Mouse (Mus musculus): ENCODE data around the gene Zfp593. TPM values are rescaled to one million over a fixed set of nuclear protein-coding genes. Genes with fewer than 3 reads are reported as not detected.

Gene Zfp593
- total and polyA plus RNA-seq, 2 experiments from 2014 or later = 4.2 to 5.4 TPM

DNA sequence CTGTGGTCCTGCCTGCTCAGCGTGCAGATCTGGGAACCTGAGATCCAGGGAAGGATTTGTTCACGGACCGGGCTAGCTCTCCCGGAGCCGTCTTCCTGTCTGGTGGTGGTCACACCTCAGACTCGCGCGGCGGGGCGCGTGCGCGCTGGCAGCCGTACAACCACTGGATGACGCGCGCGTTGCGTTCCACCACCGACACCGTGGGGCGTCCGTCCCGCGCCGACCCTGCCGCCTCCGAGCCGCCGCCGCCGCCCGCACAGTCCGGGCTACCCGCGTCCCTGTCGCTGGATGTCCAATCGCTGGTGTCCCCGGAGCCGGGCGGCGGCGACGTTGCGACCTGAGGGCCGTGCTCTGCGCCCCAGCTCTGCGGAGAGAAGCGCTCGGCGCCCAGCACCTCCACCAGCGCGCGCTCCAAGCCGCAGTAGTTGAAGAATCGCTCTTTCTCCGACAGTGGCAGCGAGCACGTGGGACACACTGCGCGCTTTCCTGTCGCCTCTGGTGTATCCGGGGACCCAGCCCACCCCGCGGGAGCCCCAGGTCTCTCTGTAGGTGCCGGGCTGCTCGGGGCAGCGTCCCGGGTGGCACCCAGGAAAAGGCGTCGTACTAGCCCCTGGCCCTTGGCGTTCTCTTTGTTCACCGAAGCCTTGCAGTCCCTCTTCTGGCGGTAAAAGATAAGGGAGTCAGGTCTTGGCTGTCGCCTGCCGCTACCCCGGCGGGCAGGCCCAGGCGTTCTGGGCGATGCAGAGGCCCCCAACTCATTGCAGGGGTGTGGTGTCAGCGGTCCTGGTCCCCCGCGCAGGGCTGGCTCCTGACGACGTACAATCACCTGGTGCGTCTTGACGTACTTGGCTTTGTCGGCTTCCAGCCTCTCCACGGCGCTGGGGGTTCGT is 6.1 kb upstream of the Zfp593 start:
- no peaks in the 10 kb centered on the region for H3K9me3 ChIP-seq (replicated peaks; ENCODE audit: control insufficient read depth, low read length)
- peak overlapping the region; percentile 79 for H3K4me2 ChIP-seq (ENCODE audit: low read depth, low read length)
- WGBS = under 1% methylated on average over 85 of the region's 91 CpGs
- TF ChIP-seq CTCF (IDR thresholded peaks at IDR 0.05; ENCODE audit: low read depth) (no peak), EP300 (IDR thresholded peaks at IDR 0.05; ENCODE audit: low read depth) (no peak)
- no peak; the same call in 1 of the 2 replicates for ATAC-seq (ENCODE audit: insufficient read depth, low read depth)
- H3K36me3 ChIP-seq (replicated peaks; ENCODE audit: control insufficient read depth, insufficient read depth, low read length) = no peaks in the 10 kb centered on the region
- H3K4me1 ChIP-seq (ENCODE audit: control insufficient read depth, insufficient read depth) = peaks cover 21% of the 10 kb centered on the region; the same call in 1 of the 2 replicates
- no peak overlapping the region for H3K27ac ChIP-seq (ENCODE audit: low read depth)
- H3K27me3 ChIP-seq (ENCODE audit: control insufficient read depth, insufficient read depth, low read length) = peaks cover 46% of the 10 kb centered on the region
- no peak for DNase-seq (ENCODE audit: low spot score)
- peak overlapping the region; percentile 38 for H3K4me3 ChIP-seq (ENCODE audit: low read depth, low read length)
- H3K9ac ChIP-seq (replicated peaks; ENCODE audit: low read depth, low read length) = peak overlapping the region; percentile 4; the same call in 1 of the 2 replicates

DNA sequence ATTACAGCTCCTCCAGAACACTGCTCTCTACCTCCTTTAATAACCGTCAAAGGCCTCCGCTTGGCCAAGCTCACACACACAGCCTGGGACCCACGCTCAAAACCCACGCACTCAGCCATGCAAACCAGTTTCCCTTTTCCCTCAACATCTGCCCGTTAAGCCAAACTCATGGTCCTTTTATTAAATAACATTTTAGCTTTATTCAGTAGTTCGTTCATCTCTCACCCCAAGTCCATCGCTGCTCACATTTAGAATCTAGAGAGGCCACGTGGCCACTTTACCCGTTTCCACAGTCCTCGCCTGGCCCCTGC is 5.5 kb upstream of the Zfp593 start:
- 21% methylated on average over 10 of the region's 10 CpGs for WGBS
- Histone ChIP-seq H3K9me3 (replicated peaks; ENCODE audit: control insufficient read depth, low read length) (no peaks in the 10 kb centered on the region), H3K4me1 (ENCODE audit: control insufficient read depth, insufficient read depth) (peaks cover 18% of the 10 kb centered on the region; the same call in 1 of the 2 replicates), H3K4me3 (ENCODE audit: low read depth, low read length) (peak overlapping the region; percentile 38), H3K27me3 (ENCODE audit: control insufficient read depth, insufficient read depth, low read length) (peaks cover 48% of the 10 kb centered on the region), H3K36me3 (replicated peaks; ENCODE audit: control insufficient read depth, insufficient read depth, low read length) (no peaks in the 10 kb centered on the region), H3K9ac (replicated peaks; ENCODE audit: low read depth, low read length) (peak overlapping the region; percentile 4; the same call in 1 of the 2 replicates), H3K27ac (ENCODE audit: low read depth) (no peak overlapping the region), H3K4me2 (ENCODE audit: low read depth, low read length) (peak overlapping the region; percentile 79)
- ATAC-seq (ENCODE audit: insufficient read depth, low read depth) (no peak), DNase-seq (ENCODE audit: low spot score) (no peak)
- TF ChIP-seq EP300 (IDR thresholded peaks at IDR 0.05; ENCODE audit: low read depth) = no peak
- TF ChIP-seq CTCF (IDR thresholded peaks at IDR 0.05; ENCODE audit: low read depth) = no peak

DNA sequence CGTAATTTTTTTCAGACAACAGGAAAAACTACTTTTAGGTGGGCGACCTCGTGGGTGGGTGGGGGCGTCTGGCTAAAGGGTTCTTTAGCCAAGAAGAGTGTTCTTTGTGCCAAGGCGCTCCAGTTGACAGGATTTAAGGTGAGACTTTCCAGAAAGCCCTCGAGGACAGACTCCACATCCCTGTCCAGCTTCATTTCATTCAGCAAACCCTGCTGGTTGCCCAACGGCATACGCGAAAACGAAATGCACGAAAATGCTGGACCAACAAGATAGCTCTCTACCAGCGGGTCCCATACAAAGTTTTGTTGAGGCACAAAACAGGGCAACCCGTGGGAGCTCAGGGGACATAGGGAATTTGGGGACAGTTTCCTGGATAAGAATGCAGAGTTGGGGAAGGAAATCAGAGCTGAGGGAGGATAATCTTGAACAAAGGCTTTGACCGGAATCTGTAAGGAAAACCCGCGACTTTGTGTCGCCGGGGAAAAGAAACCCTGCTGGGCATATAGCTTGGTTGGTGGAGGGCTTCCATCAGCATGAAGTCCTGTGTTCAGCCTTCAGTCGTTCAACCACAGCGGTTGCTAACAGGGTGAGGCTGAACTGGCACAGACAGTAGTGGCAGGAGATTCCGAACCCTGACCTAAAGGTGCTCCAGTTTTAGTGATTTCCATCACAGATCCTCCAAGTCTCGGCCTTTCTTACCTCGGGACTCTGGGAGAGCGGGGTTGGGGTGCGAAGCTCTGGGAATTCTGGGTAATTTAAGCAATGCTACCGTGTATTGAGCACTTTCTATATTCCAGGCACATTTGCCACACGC is 4.9 kb upstream of the Zfp593 start:
- ATAC-seq (ENCODE audit: insufficient read depth, low read depth) = no peak

DNA sequence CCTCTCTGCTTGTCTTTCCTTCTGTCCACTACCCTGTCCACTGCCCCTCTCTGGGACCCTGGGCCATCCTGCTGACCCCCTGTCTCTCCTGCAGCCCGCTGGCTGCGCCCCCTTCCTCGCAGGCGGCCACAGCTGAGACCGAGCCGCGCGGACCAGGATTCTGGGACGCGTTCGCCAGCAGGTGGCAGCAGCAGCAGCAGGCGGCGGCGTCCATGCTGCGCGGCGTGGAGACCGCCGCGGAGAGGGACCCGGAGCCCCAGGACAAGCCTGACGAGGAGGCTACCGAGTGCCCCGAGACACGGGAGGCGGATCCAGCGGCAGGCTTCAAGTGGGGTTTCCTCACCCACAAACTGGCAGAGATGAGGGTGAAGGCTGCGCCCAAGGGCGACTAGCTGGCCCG is 4.3 kb upstream of the Zfp593 start:
- no peak overlapping the region for H3K27ac ChIP-seq (ENCODE audit: low read depth)

More for the DNA sequence above, 4.9 kb upstream of the Zfp593 start:
- TF ChIP-seq EP300 (IDR thresholded peaks at IDR 0.05; ENCODE audit: low read depth) (no peak), CTCF (IDR thresholded peaks at IDR 0.05; ENCODE audit: low read depth) (no peak)
- H3K9me3 ChIP-seq (replicated peaks; ENCODE audit: control insufficient read depth, low read length) = no peaks in the 10 kb centered on the region
- peak overlapping the region; percentile 38 for H3K4me3 ChIP-seq (ENCODE audit: low read depth, low read length)
- no peak overlapping the region for H3K27ac ChIP-seq (ENCODE audit: low read depth)
- WGBS = 19% methylated on average over 27 of the region's 27 CpGs
- H3K36me3 ChIP-seq (replicated peaks; ENCODE audit: control insufficient read depth, insufficient read depth, low read length) = no peaks in the 10 kb centered on the region
- H3K9ac ChIP-seq (replicated peaks; ENCODE audit: low read depth, low read length) = no peak overlapping the region
- H3K4me1 ChIP-seq (ENCODE audit: control insufficient read depth, insufficient read depth) = peaks cover 18% of the 10 kb centered on the region; the same call in 1 of the 2 replicates
- H3K4me2 ChIP-seq (ENCODE audit: low read depth, low read length) = peak overlapping the region; percentile 79
- no peak for DNase-seq (ENCODE audit: low spot score)
- H3K27me3 ChIP-seq (ENCODE audit: control insufficient read depth, insufficient read depth, low read length) = peaks cover 48% of the 10 kb centered on the region

DNA sequence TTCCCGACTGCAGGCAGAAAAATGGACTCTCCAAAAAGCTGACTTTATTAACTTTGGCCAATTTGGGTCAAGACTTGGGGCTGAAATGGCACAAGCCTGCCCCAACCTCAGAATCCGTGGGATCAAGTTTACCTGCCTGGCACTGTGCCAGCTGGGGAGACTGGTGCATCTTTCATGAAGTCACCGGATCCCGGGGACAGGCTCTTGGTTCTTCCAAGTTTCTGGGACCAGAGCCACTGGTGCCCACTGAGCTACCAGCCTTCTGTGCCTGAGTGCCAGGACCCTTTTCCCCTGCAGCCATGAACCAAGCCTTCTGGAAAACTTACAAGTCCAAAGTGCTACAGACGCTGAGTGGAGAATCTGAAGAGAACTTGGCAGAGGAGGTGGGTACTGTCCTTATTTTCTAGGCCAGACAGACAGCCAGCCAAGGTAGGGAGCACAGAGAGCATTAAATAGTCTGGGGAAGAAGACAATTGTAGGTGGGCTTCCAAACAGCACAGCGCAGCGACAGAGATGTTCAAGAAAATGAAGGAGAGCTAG is 1.4 kb upstream of the Zfp593 start, which contains the start of gene Gm30191:
Gene Gm30191, plus strand, starts transcription at position 217 of the 540 bp plus-strand sequence.
- H3K9me3 ChIP-seq (replicated peaks; ENCODE audit: control insufficient read depth, low read length) = no peaks in the 10 kb centered on the region
- ATAC-seq (ENCODE audit: insufficient read depth, low read depth) = no peak
- TF ChIP-seq CTCF (IDR thresholded peaks at IDR 0.05; ENCODE audit: low read depth) (no peak), EP300 (IDR thresholded peaks at IDR 0.05; ENCODE audit: low read depth) (no peak)
- peak within 1 kb of the TSS; percentile 99 for H3K4me2 ChIP-seq (ENCODE audit: low read depth, low read length)
- H3K27ac ChIP-seq (ENCODE audit: low read depth) = no peak within 1 kb of the TSS
- H3K9ac ChIP-seq (replicated peaks; ENCODE audit: low read depth, low read length) = no peak within 1 kb of the TSS
- 85% methylated on average over 7 of the region's 7 CpGs for WGBS
- peaks cover 22% of the 10 kb centered on the region for H3K4me1 ChIP-seq (ENCODE audit: control insufficient read depth, insufficient read depth)
- H3K4me3 ChIP-seq (ENCODE audit: low read depth, low read length) = peak within 1 kb of the TSS; percentile 79
- no peaks in the 10 kb centered on the region for H3K36me3 ChIP-seq (replicated peaks; ENCODE audit: control insufficient read depth, insufficient read depth, low read length)
- H3K27me3 ChIP-seq (ENCODE audit: control insufficient read depth, insufficient read depth, low read length) = peaks cover 26% of the 10 kb centered on the region
- DNase-seq (ENCODE audit: low spot score) = peak; percentile 4

More for the DNA sequence above, 4.3 kb upstream of the Zfp593 start:
- TF ChIP-seq EP300 (IDR thresholded peaks at IDR 0.05; ENCODE audit: low read depth) = no peak
- peak; percentile 85 for TF ChIP-seq CTCF (IDR thresholded peaks at IDR 0.05; ENCODE audit: low read depth)
- no peaks in the 10 kb centered on the region for H3K9me3 ChIP-seq (replicated peaks; ENCODE audit: control insufficient read depth, low read length)
- peak overlapping the region; percentile 38 for H3K4me3 ChIP-seq (ENCODE audit: low read depth, low read length)
- no peaks in the 10 kb centered on the region for H3K36me3 ChIP-seq (replicated peaks; ENCODE audit: control insufficient read depth, insufficient read depth, low read length)
- ATAC-seq (ENCODE audit: insufficient read depth, low read depth) (peak; percentile 69), DNase-seq (ENCODE audit: low spot score) (no peak)
- H3K27me3 ChIP-seq (ENCODE audit: control insufficient read depth, insufficient read depth, low read length) = peaks cover 48% of the 10 kb centered on the region
- 2% methylated on average over 30 of the region's 30 CpGs for WGBS
- H3K4me2 ChIP-seq (ENCODE audit: low read depth, low read length) = peak overlapping the region; percentile 79
- H3K4me1 ChIP-seq (ENCODE audit: control insufficient read depth, insufficient read depth) = peaks cover 21% of the 10 kb centered on the region
- no peak overlapping the region for H3K9ac ChIP-seq (replicated peaks; ENCODE audit: low read depth, low read length)

Data from heart, postnatal 0 days (tissue).